Mouse (Mus musculus) testis, adult 10 weeks (tissue): ENCODE data around the gene Sesn2. TPM values are rescaled to one million over a fixed set of nuclear protein-coding genes. Genes with fewer than 3 reads are reported as not detected.

ENCODE experiments used
- polyA plus RNA-seq: library from polyadenylated mRNA; stranded (reverse); fragments of 350-450 nt; fragmentation: Illumina TruSeq; extraction: RNeasy Lipid Tissue Mini Kit (QIAGEN cat#74804); gene quantifications from one replicate; pipeline ENCODE4 v1.2.3, GENCODE M21; 2014; ENCODE audit warnings: low read depth, low replicate concordance

The Sesn2 gene
- 2.8 TPM for polyA plus RNA-seq

DNA sequence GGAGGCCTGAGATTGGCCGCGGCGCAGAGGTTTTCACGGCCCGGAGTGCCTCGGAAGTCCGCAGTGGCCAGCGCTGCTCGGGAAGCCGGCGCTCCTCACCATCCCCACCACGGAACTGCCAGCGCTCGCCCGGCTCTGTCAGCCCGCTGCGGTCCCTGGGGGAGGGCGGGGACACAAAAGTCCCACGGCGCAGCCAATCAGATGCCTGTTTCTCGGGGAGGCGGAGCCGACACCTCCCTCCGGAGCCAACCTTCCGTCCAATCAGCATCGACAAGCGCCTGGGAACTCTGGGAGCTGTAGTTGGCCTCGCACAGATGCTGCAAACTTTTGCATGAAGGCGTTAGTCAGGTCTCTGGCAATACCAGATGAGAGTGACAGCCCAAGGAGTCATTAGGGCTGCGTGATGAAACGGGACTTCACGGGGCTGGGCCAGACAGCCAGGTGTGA is at the start of gene Sesn2:
Gene Sesn2, minus strand, starts transcription at position 150 of the 447 bp plus-strand sequence.

DNA sequence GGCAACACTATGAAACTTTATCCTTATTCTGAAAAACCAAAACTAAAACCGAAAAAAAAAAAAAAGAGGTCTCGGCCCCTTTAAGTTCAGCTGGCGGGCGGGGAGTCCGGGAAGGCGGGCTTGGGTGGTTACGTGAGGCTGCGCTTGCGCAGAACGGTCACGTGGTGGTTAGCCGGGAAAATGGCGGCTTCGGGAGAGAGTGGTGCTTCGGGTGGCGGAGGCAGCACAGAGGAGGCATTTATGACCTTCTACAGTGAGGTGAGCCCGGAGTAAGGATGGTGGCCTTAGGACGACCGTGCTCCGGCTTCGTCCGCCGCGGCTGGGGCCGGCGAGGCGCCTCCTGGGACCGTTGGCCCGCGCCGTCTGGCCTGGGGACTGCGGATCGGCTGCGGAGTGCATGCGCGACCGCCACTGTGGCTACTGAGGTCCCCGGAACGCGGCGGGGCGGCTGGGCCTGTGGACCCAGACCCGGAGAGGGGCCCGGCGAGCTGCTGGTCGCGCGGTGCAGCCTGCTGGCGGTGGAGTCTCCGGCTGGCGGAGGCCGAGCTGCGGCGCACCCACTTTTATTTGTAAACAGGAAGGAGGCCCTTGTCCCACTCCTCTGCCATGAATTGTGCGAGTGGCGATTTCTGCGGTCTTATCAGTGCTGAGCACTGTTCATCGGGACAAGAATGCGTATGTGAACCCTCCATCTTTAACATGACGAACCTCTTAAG is 25.3 kb upstream of the Sesn2 start, which contains the start of gene Dnajc8:
Gene Dnajc8, plus strand, starts transcription at position 145 of the 716 bp plus-strand sequence.

DNA sequence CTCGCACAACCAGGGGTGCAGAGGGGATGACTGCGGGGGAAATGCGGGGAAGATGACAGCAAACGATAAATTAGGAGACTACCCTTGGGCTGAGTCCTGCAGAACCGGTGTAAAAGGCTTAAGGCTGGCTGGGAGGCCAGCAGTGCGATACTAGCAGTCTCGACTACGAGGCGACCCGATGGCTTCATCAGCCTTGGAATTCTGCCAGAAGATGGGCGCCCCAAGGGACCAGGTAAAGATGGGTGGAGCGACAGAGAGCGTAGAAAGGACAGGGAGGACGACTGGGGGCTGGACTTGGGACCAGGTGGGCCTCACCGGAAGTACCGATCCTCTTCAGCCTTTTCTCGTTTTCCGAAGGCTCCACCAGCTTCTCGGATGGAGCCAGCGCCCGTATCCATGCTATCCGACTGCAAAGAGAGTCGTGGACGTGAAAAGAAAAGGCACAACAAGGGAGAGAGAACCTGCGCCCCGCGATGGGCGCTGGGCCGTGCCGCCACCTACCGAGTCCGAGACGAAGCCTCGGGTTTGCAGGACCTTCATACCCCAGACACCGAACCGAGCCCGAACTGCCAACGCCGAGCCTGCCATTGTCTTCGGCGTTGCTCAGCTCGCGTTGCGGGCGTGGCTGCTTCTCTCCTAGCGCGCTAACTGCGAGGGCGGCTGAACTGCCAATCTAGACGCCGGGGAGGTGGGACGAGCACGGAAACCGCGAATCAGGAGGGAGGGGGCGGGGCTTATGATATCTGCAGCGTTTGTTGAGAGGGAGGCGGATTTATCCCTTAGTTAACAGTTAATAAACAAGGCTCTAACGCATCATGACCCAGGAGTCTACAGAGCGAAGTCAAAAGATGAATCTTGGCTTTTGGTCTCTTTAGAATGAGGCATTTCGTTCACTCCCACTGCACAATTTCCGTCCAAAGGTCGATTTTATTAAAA is 22.9 kb upstream of the Sesn2 start, which contains the start of gene Atpif1:
Gene Atpif1, minus strand, starts transcription at position 679 of the 936 bp plus-strand sequence.

DNA sequence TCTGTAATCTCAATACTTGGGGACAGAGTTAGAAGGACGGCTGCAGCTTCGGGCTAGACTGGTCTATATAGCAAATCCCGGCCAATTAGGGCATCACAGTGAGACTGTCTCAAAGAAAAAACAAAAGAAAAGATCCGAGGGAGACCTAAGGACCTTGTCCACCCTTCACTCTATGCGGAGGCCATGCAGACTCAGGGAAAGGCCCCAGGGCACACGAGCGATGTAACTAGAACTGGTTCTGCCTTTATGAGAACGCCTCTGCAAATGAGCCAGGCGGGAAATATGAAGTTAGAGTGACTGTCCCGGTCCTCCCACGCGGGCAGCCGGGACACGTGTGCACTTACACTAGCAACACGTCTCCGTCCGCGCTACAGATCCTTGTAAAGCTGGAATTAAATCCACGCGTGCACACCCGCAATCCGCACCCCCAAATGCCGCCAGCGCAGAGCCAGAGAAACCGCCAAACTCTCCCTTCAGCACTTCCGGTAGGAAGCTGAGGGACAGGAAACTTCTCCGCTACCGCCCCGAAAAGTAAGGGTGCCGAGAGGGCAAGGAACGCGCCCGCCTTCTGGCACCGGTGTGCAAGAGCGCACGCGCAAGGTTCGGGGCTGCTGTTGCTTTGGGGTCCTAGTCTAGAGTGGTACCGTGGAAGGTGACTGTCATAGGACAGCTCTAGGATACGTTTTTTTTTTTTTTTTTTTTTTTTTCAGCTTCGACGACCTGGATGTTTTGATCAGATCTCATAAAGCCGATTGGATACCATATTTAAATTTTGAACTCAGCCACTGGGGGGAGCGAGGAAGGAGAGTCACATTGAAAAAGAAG is 46.7 kb downstream of the Sesn2 start, which contains the start of gene Med18:
Gene Med18, minus strand, starts transcription at position 492 of the 825 bp plus-strand sequence.

Other genes with a start within 250 kb of the Sesn2 start
- 4.5 TPM for gene Gmeb1, start 248.9 kb downstream of the Sesn2 start, polyA plus RNA-seq
- gene Taf12, start 236.1 kb downstream of the Sesn2 start, polyA plus RNA-seq = 40.5 TPM
- gene Rab42, start 207.1 kb downstream of the Sesn2 start, polyA plus RNA-seq = not detected
- gene Trnau1ap, start 181.0 kb downstream of the Sesn2 start, polyA plus RNA-seq = 3.5 TPM
- gene Rcc1, start 156.9 kb downstream of the Sesn2 start, polyA plus RNA-seq = 102 TPM
- 12.0 TPM for gene Phactr4, start 88.0 kb downstream of the Sesn2 start, polyA plus RNA-seq
- 1.7 TPM for gene Med18, start 46.6 kb downstream of the Sesn2 start, polyA plus RNA-seq
- 403 TPM for gene Atpif1, start 23.2 kb upstream of the Sesn2 start, polyA plus RNA-seq
- 171 TPM for gene Dnajc8, start 25.0 kb upstream of the Sesn2 start, polyA plus RNA-seq
- 0.20 TPM for gene Ptafr, start 53.6 kb upstream of the Sesn2 start, polyA plus RNA-seq
- 72.4 TPM for gene Eya3, start 128.5 kb upstream of the Sesn2 start, polyA plus RNA-seq
- 8.4 TPM for gene Xkr8, start 222.0 kb upstream of the Sesn2 start, polyA plus RNA-seq
- 2.4 TPM for gene Smpdl3b, start 246.8 kb upstream of the Sesn2 start, polyA plus RNA-seq